Mouse (Mus musculus) heart, postnatal 0 days (tissue): ENCODE data around the gene Mtg2.
A peak's percentile ranks its signal among the peaks of the same experiment; 100 is the strongest.

ENCODE experiments used
- CTCF ChIP-seq: IDR thresholded peaks from 2 replicates; pipeline ENCODE4 v1.5.1; 2016; ENCODE audit warnings: antibody characterized with exemption, control low read depth, low read depth
- EP300 ChIP-seq: IDR thresholded peaks from 2 replicates; pipeline ENCODE4 v1.6.1; 2016; ENCODE audit warnings: antibody characterized with exemption, low read depth

- TF ChIP-seq CTCF (peak; percentile 8; the same call in 1 of the 2 replicates), EP300 (no peak)
These were observed 28.0 kb upstream of the Mtg2 start, which contains the start of the genes Psma7 and Ss18l1 for GRCm38 (mm10) chr2:180042256-180042857.
